Mouse (Mus musculus) granulocyte monocyte progenitor cell, adult 5-6 weeks (primary cell): ENCODE data around the gene Fgfr2. TPM values are rescaled to one million over a fixed set of nuclear protein-coding genes. Genes with fewer than 3 reads are reported as not detected.
A peak's percentile ranks its signal among the peaks of the same experiment; 100 is the strongest.

Experiments
- ATAC-seq: replicated peaks from 2 replicates; pipeline ENCODE4 v1.8.0; 2016; ENCODE audit warnings: mild to moderate bottlenecking, moderate TSS enrichment, inconsistent platforms; ENCODE audit not compliant: poor library complexity, severe bottlenecking
- total RNA-seq, 2 experiments: library from RNA; stranded (forward) in 1 of 2; stranded (reverse) in 1 of 2; fragments of 200-712, 200-1000 nt in 1 of 2; fragments of >200 nt in 1 of 2; fragmentation: Nextera tagmentation in 1 of 2; gene quantifications; 2 replicates each; pipeline ENCODE4 v1.2.3; 2014 to 2017

Gene Fgfr2
- total RNA-seq, 2 experiments from 2014 or later: not detected

DNA sequence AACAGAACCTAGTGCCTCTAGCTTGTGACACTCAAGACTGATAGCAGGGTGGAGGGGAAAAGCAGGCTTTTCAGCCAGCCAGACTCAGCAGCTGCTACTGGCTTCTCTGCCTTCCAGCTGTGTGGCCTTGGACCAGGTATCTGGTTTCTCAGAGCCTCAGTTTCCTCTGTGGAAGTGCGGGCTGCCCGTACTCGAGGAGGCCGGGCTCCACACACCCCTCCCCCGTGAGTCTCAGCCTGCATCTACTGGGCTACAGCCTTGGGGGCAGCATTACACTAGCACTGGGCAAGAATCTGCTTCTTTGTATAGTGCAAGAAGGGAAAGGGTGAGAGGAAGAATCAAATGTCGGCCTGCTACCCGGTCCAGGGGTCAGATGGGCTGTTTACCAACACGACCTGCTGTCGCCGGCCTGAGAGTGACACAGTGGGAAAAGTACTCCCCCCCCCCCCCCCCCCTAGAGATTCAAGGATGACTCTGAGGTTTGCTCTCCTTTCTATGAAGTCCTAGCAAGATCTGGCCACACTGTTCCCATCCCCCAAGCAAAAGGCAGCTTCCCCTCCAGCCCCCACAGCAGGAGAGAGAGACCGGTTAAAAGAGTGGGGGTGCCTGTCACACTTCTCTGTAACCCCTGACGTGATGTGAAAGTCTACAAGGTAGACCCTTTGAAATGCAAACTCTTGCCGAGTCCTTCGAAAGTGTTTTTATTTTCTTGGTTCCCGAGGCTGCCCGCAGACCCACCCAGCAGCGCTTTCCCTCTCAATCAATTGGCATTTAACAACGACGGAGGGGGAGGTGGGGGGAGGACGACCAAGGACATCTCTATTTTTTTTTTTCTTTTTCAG is 314.1 kb downstream of the Fgfr2 start:
- ATAC-seq: no peak

DNA sequence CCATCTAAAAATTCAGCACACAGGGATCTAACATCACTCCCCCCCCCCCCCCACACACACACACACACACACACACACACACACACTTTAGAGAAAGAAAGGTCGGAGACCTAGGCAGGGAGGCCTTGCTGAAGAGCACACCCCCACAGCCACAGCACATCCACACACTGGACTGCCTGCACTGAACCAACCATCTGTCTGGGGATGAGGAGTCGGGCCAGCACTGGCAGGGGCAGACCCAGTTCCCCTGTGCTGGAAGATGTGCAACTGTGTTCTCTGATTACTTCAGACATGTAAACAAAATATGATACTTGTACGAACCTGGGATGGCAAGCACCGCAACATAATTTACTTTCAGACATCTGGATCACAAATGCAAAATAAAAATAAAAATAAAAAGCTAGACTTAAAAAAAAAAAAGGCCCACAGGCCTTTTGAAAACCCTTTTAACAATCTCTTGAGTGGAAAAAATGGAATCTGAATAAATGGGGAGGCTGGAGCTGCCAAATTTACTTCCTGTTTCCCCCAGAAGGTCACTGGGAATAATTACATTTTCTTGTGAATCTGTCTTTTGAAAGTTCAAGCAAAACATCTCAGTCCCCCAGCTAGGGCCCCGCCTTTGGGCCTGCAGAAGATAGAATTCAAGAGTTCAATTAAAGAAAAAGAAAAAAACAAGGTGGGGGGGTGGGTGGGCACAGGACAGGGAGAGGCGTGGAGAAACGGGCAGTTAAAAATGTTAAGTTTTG is 314.9 kb downstream of the Fgfr2 start:
- no peak for ATAC-seq

DNA sequence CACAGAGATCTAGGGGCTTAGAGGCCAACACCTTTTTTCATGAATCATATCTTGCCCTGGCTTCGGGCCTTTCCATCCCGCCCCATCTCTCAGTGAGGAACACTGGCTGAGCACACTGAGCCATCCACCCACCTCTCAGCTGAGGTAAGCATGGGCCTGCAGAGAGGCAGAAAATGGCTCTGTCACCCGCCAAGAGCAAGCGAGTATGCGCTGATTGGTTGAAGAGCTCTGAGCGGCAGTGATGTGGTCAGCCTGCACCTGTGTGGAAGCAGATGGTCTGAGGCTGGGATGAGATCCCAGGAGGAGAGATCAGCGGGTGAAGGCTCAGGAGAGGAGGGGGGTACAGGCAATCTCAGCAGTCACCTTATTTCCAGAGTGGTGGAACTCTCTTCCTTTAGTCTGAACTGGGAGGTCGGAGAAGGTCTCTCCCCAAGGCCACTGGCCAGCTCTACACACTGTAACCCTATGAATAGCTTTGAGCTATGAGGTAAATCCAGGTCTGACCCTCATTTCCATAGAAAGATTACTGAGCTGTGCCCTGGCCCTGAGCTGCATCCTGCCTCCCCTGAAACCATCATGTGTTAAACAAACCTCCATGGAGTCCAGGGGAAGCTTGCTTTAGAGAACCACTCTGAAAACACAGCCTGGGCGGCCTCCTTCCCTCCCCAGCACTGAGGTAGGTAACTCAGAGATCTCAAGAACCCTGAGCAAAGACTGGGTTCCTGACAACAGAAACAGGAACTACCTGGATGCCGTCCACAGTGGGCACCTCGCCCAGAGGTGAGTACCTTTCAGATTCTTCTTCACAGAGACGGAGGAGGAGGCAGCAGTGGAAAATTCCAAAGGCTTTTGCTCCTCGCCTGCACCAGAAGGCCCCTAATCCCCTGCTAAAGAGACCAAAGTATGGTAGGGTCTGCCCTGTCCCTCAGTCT is 316.0 kb downstream of the Fgfr2 start:
- ATAC-seq: no peak

DNA sequence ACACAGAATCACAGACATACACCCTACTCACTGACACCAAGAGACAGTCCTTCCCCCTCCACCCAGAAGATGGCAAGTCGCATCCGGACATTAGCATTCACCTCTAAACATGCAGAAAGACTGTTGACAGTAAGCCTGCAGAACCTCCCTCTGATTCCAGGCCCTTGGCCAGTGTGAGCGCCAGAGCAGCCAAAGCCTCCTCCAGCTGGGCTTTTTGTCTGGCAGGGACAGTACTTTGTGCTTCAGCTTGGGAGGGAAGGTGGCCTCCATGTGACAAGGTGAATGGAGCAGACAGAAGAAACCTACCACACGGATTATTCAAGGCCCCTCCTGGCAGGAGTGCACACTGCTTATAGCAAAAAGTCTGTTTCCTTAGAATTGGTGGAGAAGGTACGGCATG is 316.9 kb downstream of the Fgfr2 start:
- ATAC-seq: no peak

DNA sequence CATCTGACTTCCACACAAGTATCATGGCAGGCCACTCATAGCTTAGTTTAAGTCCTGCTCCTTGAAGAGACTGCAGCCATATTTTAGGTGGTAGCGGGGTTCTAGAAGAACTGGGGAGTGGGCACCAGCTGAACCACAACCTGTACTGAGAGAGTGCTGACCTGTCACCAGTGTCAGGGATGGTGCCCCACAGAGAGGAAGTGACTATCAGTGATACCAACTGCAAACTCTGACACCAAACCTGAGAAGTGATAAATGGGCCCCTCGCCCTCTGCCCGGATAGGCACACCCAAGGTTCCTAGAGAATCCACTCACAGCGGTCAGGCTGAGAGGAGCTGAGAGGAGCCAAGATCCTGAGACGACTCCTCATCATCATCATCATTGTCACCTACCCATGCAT is 318.2 kb downstream of the Fgfr2 start:
- ATAC-seq: peak; percentile 35

DNA sequence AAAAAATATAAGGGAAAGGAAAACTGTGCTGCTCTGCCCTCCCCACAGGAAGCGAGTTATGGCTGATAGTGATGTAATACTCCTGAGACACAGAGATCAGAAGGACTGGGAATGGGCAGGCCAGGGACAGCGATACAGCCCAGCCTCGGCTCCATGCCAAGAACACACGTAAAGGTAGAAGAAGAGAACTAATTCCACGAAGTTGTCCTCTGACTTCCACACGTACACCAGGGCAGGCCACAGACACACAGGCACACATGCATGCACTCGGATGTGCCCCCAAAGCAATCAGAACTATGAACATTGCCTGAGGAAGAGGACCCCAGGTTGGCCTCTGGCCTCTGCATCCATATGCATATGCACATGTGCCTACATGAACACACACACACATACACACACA is 318.7 kb downstream of the Fgfr2 start:
- no peak for ATAC-seq

DNA sequence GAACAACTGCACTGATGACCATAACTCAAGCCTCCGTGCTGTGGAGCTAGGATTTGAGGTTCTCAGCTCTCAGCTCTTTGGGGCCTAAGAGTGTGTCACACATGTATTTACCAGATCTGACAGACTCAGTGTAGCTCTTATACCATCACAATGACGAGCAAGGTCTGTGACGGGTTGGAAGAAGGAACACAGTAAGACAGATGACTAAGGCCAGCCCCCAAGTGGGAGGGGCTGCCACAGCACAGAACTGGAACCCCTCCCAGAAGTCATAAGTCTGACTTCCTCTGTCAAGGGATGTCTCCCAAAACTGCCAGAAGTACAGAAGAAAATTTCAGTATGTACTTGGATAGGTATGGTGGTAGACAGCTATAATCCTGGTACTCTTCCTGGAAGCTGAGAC is 319.2 kb downstream of the Fgfr2 start:
- peak; percentile 88 for ATAC-seq

DNA sequence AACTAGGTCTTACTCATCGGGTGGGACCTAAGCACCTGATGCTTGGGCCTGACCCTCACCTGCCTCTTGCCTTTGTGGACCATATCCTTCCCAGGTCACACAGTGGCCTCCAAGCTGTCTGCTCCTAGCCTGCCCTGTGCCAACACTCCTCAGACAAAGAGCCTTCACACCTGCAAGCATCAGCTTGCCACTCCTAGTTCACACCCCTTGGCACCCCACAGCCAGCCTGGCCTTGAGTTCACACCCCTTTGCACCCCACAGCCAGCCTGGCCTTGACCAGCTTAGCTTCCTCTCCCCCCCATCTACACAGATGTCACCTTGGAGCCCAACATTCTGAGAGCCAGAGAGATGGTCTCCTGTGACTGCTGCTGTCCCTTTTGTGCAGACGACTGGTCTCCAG is 319.8 kb downstream of the Fgfr2 start:
- ATAC-seq: no peak

DNA sequence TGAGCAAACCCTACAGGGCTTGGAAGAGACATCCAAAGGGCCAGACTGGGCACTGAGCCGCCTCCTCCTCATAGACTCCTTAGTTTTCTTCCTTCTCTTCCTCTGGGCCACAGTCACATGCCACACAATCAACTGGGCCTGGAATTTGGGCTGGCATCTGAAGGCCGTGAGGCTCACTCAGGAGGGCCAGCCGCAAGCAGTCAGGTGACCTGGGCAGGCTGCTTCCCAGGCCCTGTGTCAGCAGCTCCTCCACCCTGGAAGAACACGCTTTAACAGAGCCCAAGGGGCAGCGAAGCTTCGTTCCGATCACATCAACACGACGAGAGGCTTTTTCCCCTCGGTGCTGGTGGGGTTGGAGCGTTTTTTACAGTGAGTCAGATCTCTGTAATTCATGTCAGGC is 320.5 kb downstream of the Fgfr2 start:
- ATAC-seq: no peak

DNA sequence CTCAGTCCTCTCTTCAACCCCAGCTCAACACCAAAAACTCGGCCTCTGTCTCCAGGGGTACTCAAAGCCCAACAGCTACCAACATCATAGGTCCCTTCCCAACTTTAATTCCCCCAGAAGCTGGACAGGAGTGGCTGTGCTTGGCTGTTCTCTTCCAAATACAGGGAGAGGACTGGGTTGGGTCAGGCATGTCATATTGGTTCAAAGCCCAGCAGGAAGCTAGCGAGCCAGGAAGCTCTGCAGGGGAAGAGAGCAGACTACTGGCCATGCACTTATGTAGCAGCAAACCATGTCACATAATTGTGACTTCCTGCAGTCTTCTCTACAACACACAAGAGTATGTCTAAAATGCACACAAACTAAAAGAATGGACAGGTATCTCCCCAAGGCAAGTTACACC is 321.1 kb downstream of the Fgfr2 start:
- ATAC-seq: no peak

DNA sequence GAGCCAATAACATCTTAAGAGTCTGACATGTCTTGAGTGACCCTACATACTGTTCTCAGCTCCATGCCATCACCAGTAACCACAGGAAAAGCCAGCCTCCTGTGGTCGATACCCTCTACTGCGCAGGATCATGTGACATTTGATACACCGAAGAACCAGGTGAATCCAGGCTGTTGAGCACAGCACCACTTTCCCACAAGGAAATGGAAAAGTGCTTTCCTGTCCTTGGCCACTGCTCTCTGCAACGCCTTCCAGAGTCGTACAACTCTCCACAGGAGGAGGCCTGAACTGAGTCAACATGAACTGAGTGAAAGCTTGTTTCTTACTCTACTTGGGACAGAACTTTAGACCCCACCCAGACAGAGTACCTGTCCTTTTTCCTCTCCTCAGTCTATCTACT is 321.6 kb downstream of the Fgfr2 start:
- no peak for ATAC-seq

DNA sequence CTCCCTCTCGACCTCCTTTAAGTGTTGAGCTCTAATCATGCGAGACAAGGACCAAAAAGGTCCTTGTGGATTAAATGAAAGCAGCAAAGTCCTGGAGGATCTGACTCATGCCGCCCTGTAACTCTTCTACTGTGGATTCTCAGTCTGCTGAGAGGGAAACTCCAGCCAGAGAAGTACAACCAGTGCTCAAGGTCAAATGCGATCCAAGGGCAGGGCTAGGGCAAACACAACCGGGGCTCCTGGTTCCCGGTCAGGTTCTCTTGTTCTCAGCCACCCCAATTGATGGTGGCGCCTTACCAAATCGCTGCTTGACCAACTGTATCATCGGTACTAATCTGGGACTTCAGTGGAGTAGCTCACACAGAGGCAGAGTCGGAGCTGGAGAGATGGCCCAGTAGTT is 322.3 kb downstream of the Fgfr2 start:
- no peak for ATAC-seq

DNA sequence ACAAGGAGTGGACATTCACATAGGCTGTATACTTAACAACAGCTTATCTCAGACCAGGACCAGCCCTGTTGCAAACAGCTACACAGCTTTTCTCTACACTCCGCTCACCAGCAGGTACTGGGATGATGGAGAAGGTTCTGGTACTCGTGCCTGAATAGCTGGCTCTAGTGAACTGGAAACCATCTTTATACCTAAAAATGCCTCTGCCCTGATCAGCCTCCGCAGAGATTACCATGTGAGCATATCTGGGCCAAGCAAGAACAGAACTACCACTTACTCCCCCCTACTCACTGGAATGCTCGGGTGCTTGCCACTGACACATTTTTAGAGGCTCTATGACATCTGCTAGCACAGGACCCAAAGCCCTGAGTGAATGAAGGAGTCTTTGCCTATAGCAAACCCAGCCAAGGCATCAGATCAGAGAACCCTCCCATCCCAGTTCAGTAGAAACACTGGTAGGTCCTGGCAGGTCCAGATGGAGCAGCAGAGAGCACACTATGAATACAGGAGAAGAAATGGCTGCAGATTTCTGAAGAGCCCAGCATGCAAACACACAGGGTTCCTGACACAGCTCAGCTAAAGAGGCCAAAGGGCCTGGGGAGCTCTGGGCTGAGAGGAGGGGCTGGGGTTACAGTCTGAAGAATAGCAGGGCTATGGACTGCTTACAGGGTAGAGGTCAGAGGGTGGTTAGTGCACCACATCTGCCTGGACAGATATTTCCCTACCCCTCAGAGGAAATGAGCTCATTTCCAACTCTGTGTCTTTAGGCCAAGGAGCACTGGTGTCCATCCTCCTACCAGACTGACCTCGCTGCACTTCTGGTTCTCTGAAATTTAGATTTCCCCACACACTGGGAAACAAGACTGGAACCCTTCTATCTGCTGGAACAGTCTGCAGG is 323.8 kb downstream of the Fgfr2 start:
- no peak for ATAC-seq

DNA sequence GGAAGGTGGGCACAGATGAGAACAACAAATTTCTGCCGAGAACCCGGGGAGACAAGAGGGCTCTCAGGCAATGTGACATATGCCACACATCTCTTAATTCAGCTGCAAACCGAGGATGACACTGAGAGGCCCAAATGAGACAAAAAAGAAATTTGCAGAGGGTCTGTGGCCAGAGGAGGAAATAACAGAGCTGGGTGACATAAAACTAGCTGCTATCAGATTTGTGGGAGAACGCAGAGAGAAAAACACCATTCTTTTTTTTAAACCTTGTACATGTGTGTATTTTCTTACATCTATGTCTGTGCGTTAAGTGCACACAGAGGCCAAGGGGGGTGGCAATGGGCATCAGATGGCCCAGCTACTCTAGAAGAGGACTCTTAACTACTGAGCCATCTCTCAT is 328.0 kb downstream of the Fgfr2 start:
- no peak for ATAC-seq

DNA sequence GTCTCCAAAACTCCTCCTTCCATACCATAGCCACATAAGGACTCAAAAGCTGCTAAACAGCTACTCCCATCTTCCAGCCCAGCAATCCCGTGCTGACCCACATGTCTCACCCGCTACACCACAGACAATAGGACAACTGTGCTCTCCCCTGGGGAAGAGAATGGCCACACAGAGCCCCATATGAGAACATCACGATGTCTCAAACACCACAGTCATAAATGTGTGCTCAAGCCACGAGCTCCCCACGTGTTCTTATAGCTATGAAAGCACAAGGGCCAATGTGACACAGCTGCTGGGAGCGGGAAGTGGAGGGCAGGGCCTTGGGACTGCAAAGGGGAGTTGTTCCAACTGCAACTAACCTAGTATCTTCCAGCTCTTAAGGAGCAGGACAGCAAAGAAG is 329.7 kb downstream of the Fgfr2 start:
- ATAC-seq: 0 out of 2 replicates have a peak, but pooled peaks have one; percentile 26

DNA sequence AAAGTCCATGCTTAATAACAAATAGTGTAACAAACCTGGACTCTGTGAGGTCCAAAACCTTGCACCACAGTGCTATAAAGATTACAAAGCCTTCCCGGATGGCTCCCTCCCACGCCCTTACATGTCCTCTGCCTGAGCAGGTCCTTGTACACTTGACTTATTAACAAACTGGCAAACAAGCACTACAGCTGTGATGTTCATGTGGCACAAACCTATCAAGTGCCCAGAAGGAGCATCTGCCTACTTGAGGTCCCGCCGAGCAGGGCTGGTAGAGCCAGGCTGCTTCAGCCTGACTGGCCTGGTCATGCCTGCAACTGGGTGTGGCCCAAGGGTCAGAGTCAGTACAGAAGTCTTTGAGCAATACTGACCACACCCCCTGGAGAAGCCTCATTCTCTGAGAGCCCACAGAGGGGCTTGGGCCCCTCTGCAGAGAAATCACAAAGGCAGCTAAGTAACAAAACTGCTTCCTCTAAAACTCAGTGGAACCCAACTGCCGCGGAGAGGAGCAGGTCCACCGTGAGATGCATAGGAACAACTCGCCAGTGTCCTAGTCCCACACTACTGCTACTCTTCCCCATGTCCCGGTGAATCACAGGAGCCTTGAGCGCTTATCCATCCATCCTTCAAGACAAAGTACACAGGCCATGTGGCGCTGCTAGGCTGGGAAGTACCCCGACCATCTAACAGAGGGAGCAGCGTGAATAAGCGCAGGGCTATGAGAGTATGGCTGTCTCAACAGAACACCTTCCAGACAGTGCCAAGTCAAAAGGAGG is 332.5 kb downstream of the Fgfr2 start:
- ATAC-seq: no peak

DNA sequence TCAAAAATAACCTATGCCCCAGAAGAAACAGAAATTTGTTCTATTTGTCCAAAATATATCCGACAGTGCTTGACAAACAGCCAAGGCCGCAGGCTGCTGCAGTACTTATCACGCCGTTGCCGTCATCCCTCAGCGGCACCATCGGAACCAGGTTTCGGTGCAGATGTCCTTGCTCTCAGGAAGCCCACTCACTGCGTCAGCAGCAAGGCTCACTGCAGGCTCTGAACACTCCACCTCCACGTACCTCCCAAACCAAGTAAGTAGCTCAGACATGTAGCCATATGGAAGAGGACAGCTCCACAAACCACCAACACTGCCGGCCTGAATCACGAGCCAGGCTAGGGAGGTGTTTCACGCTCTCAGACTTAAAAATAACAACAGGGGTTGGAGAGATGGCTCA is 334.3 kb downstream of the Fgfr2 start:
- no peak for ATAC-seq

DNA sequence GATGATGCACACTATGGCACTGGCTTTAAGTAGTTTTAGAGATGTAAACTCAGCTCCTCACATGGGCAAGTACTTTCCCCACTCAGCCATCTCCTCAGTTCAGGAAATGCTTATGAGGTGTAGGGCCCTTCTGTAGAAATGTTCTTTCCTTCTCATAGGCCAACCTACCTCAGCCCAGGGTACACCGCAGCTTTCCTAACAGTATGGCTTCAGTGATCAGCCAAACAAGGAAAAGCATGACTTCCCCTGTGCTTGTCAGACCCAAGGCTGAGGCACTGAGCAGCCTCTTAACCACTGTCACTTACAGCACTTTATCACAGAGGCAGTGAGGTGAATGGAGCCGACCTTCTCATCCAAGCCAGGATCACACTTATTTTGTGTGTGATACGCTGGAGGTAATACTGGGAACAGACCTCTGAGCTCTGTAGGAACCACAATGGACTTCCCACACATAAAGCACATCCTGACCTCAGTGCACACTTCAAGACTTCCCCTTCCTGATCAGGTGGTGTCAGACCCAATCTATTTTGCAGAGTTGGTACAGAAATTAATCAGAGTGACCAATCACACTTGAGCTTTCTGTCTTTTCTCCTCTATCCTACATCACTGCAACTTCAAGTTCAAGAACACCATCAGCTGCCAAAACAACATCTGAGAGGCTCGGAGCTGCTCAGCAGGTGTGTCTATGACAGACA is 335.5 kb downstream of the Fgfr2 start:
- peak; percentile 63 for ATAC-seq
